Mouse (Mus musculus): ENCODE data around the gene Samd15. TPM values are rescaled to one million over a fixed set of nuclear protein-coding genes. Genes with fewer than 3 reads are reported as not detected.

Gene Samd15
- total and polyA plus RNA-seq, 3 experiments = 0.62 to 24.0 TPM; not detected in 1

GRCm38 (mm10) chr12:87158099-87158498, 41.4 kb upstream of the Samd15 start:
- no peak overlapping the region for H3K4me3 ChIP-seq (ENCODE audit: control insufficient read depth in 1 of 2, insufficient read depth in 1 of 2, low read depth in 2 of 2, low read length in 2 of 2)
- H3K27ac ChIP-seq (ENCODE audit: control insufficient read depth, low read depth, low read length) = no peak overlapping the region
- no peak for DNase-seq (ENCODE audit: low read depth, low spot score)

GRCm38 (mm10) chr12:87160310-87160709, 39.2 kb upstream of the Samd15 start:
- H3K36me3 ChIP-seq (ENCODE audit: control insufficient read depth in 1 of 2, insufficient read depth in 2 of 2, low read length in 2 of 2) = peaks cover 0 to 31% of the 10 kb centered on the region in 2 experiments; a peak in 2 of 4 replicates
- H3K79me2 ChIP-seq (ENCODE audit: control insufficient read depth, insufficient read depth, low read length, poor library complexity) = no peaks in the 10 kb centered on the region
- TF ChIP-seq TAL1 (IDR thresholded peaks at IDR 0.05; ENCODE audit: low read length) = peak; percentile 52
- no peak for TF ChIP-seq RAD21 (IDR thresholded peaks at IDR 0.05; ENCODE audit: low read depth, low read length)
- TF ChIP-seq GABPA (IDR thresholded peaks at IDR 0.05; ENCODE audit: low read depth, low read length) = no peak
- H3K4me1 ChIP-seq (ENCODE audit: control insufficient read depth in 1 of 2, insufficient read depth in 2 of 2, low read length in 2 of 2) = peaks cover 25 to 32% of the 10 kb centered on the region in 2 experiments
- peak overlapping the region; percentile 15; the same call in 1 of the 2 replicates for H3K9ac ChIP-seq (ENCODE audit: control insufficient read depth, low read depth, low read length, poor library complexity, severe bottlenecking)
- H3K27ac ChIP-seq (ENCODE audit: control insufficient read depth, low read depth, low read length) = peak overlapping the region; percentile 72
- H3K4me3 ChIP-seq (ENCODE audit: control insufficient read depth in 1 of 2, insufficient read depth in 1 of 2, low read depth in 2 of 2, low read length in 2 of 2) = peak overlapping the region in 1 of 2 experiments; percentile 20; a peak in 2 of 4 replicates
- H3K27me3 ChIP-seq (ENCODE audit: control insufficient read depth in 1 of 2, insufficient read depth in 2 of 2, low read length in 2 of 2) = no peaks in the 10 kb centered on the region
- DNase-seq (ENCODE audit: low read depth, low spot score) = peak; percentile 56
- H3K9me3 ChIP-seq (replicated peaks; ENCODE audit: insufficient read depth, low read length) = no peaks in the 10 kb centered on the region

More at GRCm38 (mm10) chr12:87158099-87158498, 41.4 kb upstream of the Samd15 start:
- H3K9ac ChIP-seq (ENCODE audit: control insufficient read depth, low read depth, low read length, poor library complexity, severe bottlenecking) = no peak overlapping the region
- peaks cover 0 to 28% of the 10 kb centered on the region in 2 experiments; a peak in 2 of 4 replicates for H3K36me3 ChIP-seq (ENCODE audit: control insufficient read depth in 1 of 2, insufficient read depth in 2 of 2, low read length in 2 of 2)
- peaks cover 23 to 25% of the 10 kb centered on the region in 2 experiments for H3K4me1 ChIP-seq (ENCODE audit: control insufficient read depth in 1 of 2, insufficient read depth in 2 of 2, low read length in 2 of 2)
- H3K9me3 ChIP-seq (replicated peaks; ENCODE audit: insufficient read depth, low read length) = no peaks in the 10 kb centered on the region
- no peaks in the 10 kb centered on the region for H3K27me3 ChIP-seq (ENCODE audit: control insufficient read depth in 1 of 2, insufficient read depth in 2 of 2, low read length in 2 of 2)
- H3K79me2 ChIP-seq (ENCODE audit: control insufficient read depth, insufficient read depth, low read length, poor library complexity) = no peaks in the 10 kb centered on the region
- TF ChIP-seq KAT2A (conservative IDR thresholded peaks at IDR 0.05; ENCODE audit: low read depth, low read length) = no peak
- TF ChIP-seq BHLHE40 (IDR thresholded peaks at IDR 0.05; ENCODE audit: borderline replicate concordance, low read depth, low read length) = no peak
- TF ChIP-seq TCF12 (IDR thresholded peaks at IDR 0.05; ENCODE audit: low read depth, low read length) = no peak
- TF ChIP-seq TBP (IDR thresholded peaks at IDR 0.05; ENCODE audit: low read depth, low read length) = no peak

GRCm38 (mm10) chr12:87160815-87161214, 38.7 kb upstream of the Samd15 start:
- Histone ChIP-seq H3K4me3 (ENCODE audit: control insufficient read depth in 1 of 2, insufficient read depth in 1 of 2, low read depth in 2 of 2, low read length in 2 of 2) (peak overlapping the region in 1 of 2 experiments; percentile 20; a peak in 2 of 4 replicates), H3K27me3 (ENCODE audit: control insufficient read depth in 1 of 2, insufficient read depth in 2 of 2, low read length in 2 of 2) (no peaks in the 10 kb centered on the region), H3K79me2 (ENCODE audit: control insufficient read depth, insufficient read depth, low read length, poor library complexity) (no peaks in the 10 kb centered on the region), H3K4me1 (ENCODE audit: control insufficient read depth in 1 of 2, insufficient read depth in 2 of 2, low read length in 2 of 2) (peaks cover 25 to 32% of the 10 kb centered on the region in 2 experiments), H3K27ac (ENCODE audit: control insufficient read depth, low read depth, low read length) (peak overlapping the region; percentile 90), H3K36me3 (ENCODE audit: control insufficient read depth in 1 of 2, insufficient read depth in 2 of 2, low read length in 2 of 2) (peaks cover 0 to 31% of the 10 kb centered on the region in 2 experiments; a peak in 2 of 4 replicates), H3K9me3 (replicated peaks; ENCODE audit: insufficient read depth, low read length) (no peaks in the 10 kb centered on the region), H3K9ac (ENCODE audit: control insufficient read depth, low read depth, low read length, poor library complexity, severe bottlenecking) (peak overlapping the region; percentile 48; the same call in 1 of the 2 replicates)
- DNase-seq (ENCODE audit: low read depth, low spot score) = peak; percentile 95
- peak; percentile 92 for TF ChIP-seq TCF12 (IDR thresholded peaks at IDR 0.05; ENCODE audit: low read depth, low read length)
- no peak for TF ChIP-seq CHD2 (IDR thresholded peaks at IDR 0.05; ENCODE audit: low read length)
- TF ChIP-seq EP300 (IDR thresholded peaks at IDR 0.05; ENCODE audit: low read depth in 1 of 2, low read length in 2 of 2) = peak; percentile 74 to 93
- 0 out of 2 replicates have a peak, but pooled peaks have one; percentile 31 for TF ChIP-seq ELF1 (IDR thresholded peaks at IDR 0.05; ENCODE audit: low read depth, low read length)
- no peak for TF ChIP-seq JUND (IDR thresholded peaks at IDR 0.05; ENCODE audit: low read depth, low read length)
- TF ChIP-seq TBP (IDR thresholded peaks at IDR 0.05; ENCODE audit: low read depth, low read length) = no peak
- TF ChIP-seq RAD21 (IDR thresholded peaks at IDR 0.05; ENCODE audit: low read depth, low read length) = no peak
- no peak for TF ChIP-seq ZKSCAN1 (IDR thresholded peaks at IDR 0.05; ENCODE audit: low read depth, low read length)
- peak; percentile 79 for TF ChIP-seq GABPA (IDR thresholded peaks at IDR 0.05; ENCODE audit: low read depth, low read length)
- TF ChIP-seq GATA1 (IDR thresholded peaks at IDR 0.05; ENCODE audit: low read depth, low read length) = peak; percentile 76
- TF ChIP-seq MXI1 (IDR thresholded peaks at IDR 0.05; ENCODE audit: low read depth, low read length) = no peak; the same call in 1 of the 2 replicates
- peak; percentile 67 for TF ChIP-seq RCOR1 (IDR thresholded peaks at IDR 0.05; ENCODE audit: low read depth, low read length)
- peak; percentile 39; the same call in 1 of the 2 replicates for TF ChIP-seq HCFC1 (IDR thresholded peaks at IDR 0.05; ENCODE audit: low read depth, low read length)
- TF ChIP-seq NRF1 (IDR thresholded peaks at IDR 0.05; ENCODE audit: insufficient read depth, low read depth, low read length, poor library complexity, severe bottlenecking) = no peak
- TF ChIP-seq MAZ (IDR thresholded peaks at IDR 0.05; ENCODE audit: low read depth, low read length) = peak; percentile 77; the same call in 1 of the 2 replicates
- peak; percentile 96 for TF ChIP-seq ETS1 (IDR thresholded peaks at IDR 0.05; ENCODE audit: low read depth, low read length)
- no peak for TF ChIP-seq POLR2AphosphoS2 (IDR thresholded peaks at IDR 0.05; ENCODE audit: low read length)
- TF ChIP-seq POLR2AphosphoS5 (IDR thresholded peaks at IDR 0.05; ENCODE audit: borderline replicate concordance, low read depth, low read length) = no peak
- peak; percentile 61 for TF ChIP-seq SIN3A (IDR thresholded peaks at IDR 0.05; ENCODE audit: low read length)
- TF ChIP-seq MAFK (IDR thresholded peaks at IDR 0.05; ENCODE audit: borderline replicate concordance, low read depth, low read length) = 0 out of 2 replicates have a peak, but pooled peaks have one; percentile 70
- TF ChIP-seq MAX (IDR thresholded peaks at IDR 0.05; ENCODE audit: low read length) = peak; percentile 12; the same call in 1 of the 2 replicates

Measured in MEL (cell line).